Mouse (Mus musculus): ENCODE results near the gene Gpr137c.
A peak's percentile ranks its signal among the peaks of the same experiment; 100 is the strongest.

The Gpr137c gene

GRCm38 (mm10) chr14:45219281-45220089 is at the start of gene Gpr137c:
Gene Gpr137c (plus strand): TSS chr14:45219717.
- DNase-seq (ENCODE audit: low read depth, low spot score) = peak; percentile 100

GRCm38 (mm10) chr14:45172260-45172659 is 47.3 kb upstream of the Gpr137c start:
- no peak for DNase-seq (ENCODE audit: low read depth, low spot score)

GRCm38 (mm10) chr14:45175012-45175740 is 44.3 kb upstream of the Gpr137c start:
- peak; percentile 10 for DNase-seq (ENCODE audit: low read depth, low spot score)

GRCm38 (mm10) chr14:45179186-45179585 is 40.3 kb upstream of the Gpr137c start:
- no peak for DNase-seq (ENCODE audit: low read depth, low spot score)

GRCm38 (mm10) chr14:45179606-45180005 is 39.9 kb upstream of the Gpr137c start:
- no peak for DNase-seq (ENCODE audit: low read depth, low spot score)

- DNase-seq (ENCODE audit: low read depth, low spot score) = no peak
Measured at GRCm38 (mm10) chr14:45181611-45182010, 37.9 kb upstream of the Gpr137c start.

- no peak for DNase-seq (ENCODE audit: low read depth, low spot score)
Measured at GRCm38 (mm10) chr14:45190999-45191398, 28.5 kb upstream of the Gpr137c start.

GRCm38 (mm10) chr14:45200607-45201006 is 18.9 kb upstream of the Gpr137c start:
- no peak for DNase-seq (ENCODE audit: low read depth, low spot score)

GRCm38 (mm10) chr14:45210683-45211082 is 8.8 kb upstream of the Gpr137c start:
- peak; percentile 19 for DNase-seq (ENCODE audit: low read depth, low spot score)

- DNase-seq (ENCODE audit: low read depth, low spot score) = no peak
Measured at GRCm38 (mm10) chr14:45211431-45211830, 8.1 kb upstream of the Gpr137c start.

GRCm38 (mm10) chr14:45216711-45217340 is 2.7 kb upstream of the Gpr137c start:
- DNase-seq (ENCODE audit: low read depth, low spot score) = no peak

- DNase-seq (ENCODE audit: low read depth, low spot score) = no peak
Measured at GRCm38 (mm10) chr14:45217693-45218092, 1.8 kb upstream of the Gpr137c start.

GRCm38 (mm10) chr14:45220090-45220956 is 806 bp downstream of the Gpr137c start, which contains the start of gene Txndc16:
Gene Txndc16 (minus strand): TSS chr14:45220328.
- DNase-seq (ENCODE audit: low read depth, low spot score) = peak; percentile 62

- DNase-seq (ENCODE audit: low read depth, low spot score) = peak; percentile 9
Measured at GRCm38 (mm10) chr14:45220957-45221630, 1.6 kb downstream of the Gpr137c start.

GRCm38 (mm10) chr14:45239042-45239441 is 19.5 kb downstream of the Gpr137c start:
- no peak for DNase-seq (ENCODE audit: low read depth, low spot score)

- peak; percentile 27 for DNase-seq (ENCODE audit: low read depth, low spot score)
Measured at GRCm38 (mm10) chr14:45241613-45242012, 22.1 kb downstream of the Gpr137c start.

GRCm38 (mm10) chr14:45251548-45252076 is 32.1 kb downstream of the Gpr137c start:
- no peak for DNase-seq (ENCODE audit: low read depth, low spot score)

GRCm38 (mm10) chr14:45263831-45264592 is 44.5 kb downstream of the Gpr137c start:
- no peak for DNase-seq (ENCODE audit: low read depth, low spot score)

- no peak for DNase-seq (ENCODE audit: low read depth, low spot score)
Measured at GRCm38 (mm10) chr14:45275816-45276215, 56.3 kb downstream of the Gpr137c start.

GRCm38 (mm10) chr14:45282066-45282465 is 62.5 kb downstream of the Gpr137c start:
- DNase-seq (ENCODE audit: low read depth, low spot score) = no peak

Measured in ES-CJ7 (cell line).